Mouse (Mus musculus) forebrain, embryonic 15.5 days (tissue): ENCODE data around the gene Eif4a2. TPM values are rescaled to one million over a fixed set of nuclear protein-coding genes. Genes with fewer than 3 reads are reported as not detected.
A peak's percentile ranks its signal among the peaks of the same experiment; 100 is the strongest.
"Not testable (repeated sequence)": the region's sequence is repeated elsewhere in the genome, so short reads cannot be mapped to it uniquely, and the experiment has no call there.

Experiments used
- ATAC-seq: fragments of 200-750 bp; cut with Nextera tagmentation; replicated peaks from 2 replicates; pipeline ENCODE4 v1.8.0; 2017; ENCODE audit warnings: mild to moderate bottlenecking, moderate TSS enrichment, moderate library complexity
- H3K27ac ChIP-seq: fragments of 300-500 bp; sonication (generic); replicated peaks from 2 replicates; pipeline ENCODE4 v1.5.1; 2015; ENCODE audit warnings: mild to moderate bottlenecking, inconsistent platforms
- H3K27me3 ChIP-seq: fragments of 300-500 bp; sonication (generic); 2 replicates; pipeline ENCODE4 v1.6.1; 2015; ENCODE audit warnings: inconsistent platforms
- H3K36me3 ChIP-seq: fragments of 300-500 bp; sonication (generic); 2 replicates; pipeline ENCODE4 v1.6.1; 2015; ENCODE audit warnings: mild to moderate bottlenecking, inconsistent platforms
- H3K4me1 ChIP-seq: fragments of 300-500 bp; sonication (generic); 2 replicates; pipeline ENCODE4 v1.6.1; 2015; ENCODE audit warnings: inconsistent platforms
- H3K4me2 ChIP-seq: fragments of 300-500 bp; sonication (generic); replicated peaks from 2 replicates; pipeline ENCODE4 v1.6.1; 2015; ENCODE audit warnings: mild to moderate bottlenecking, inconsistent platforms
- H3K4me3 ChIP-seq: fragments of 300-500 bp; sonication (generic); 2 replicates; pipeline ENCODE4 v1.5.1; 2015; ENCODE audit warnings: mild to moderate bottlenecking, inconsistent platforms
- H3K9ac ChIP-seq: fragments of 300-500 bp; sonication (generic); replicated peaks from 2 replicates; pipeline ENCODE4 v1.6.1; 2015; ENCODE audit warnings: mild to moderate bottlenecking, inconsistent platforms
- H3K9me3 ChIP-seq: fragments of 300-500 bp; sonication (generic); 2 replicates; pipeline ENCODE4 v1.6.1; 2016; ENCODE audit warnings: inconsistent platforms
- WGBS: fragments of 180-500 bp; shearing (Covaris S2); methylation state at CpG from one replicate; pipeline ENCODE4 v1.1.7; 2015; ENCODE audit warnings: mixed read lengths; 5-methylcytosine and 5-hydroxymethylcytosine counted together
- polyA plus RNA-seq: library from polyadenylated mRNA; unstranded; fragments of >200 nt; fragmentation: Nextera tagmentation; extraction: Ambion mirVana; gene quantifications from 2 replicates; pipeline ENCODE4 v1.2.1, GENCODE M21; 2015

Gene Eif4a2
- polyA plus RNA-seq, 1 experiment from 2014 or later: 359 TPM

GRCm38 (mm10) chr16:23096886-23097285, 10.4 kb upstream of the Eif4a2 start:
- not testable (repeated sequence) for H3K4me2 ChIP-seq, H3K36me3 ChIP-seq, H3K4me3 ChIP-seq, H3K9me3 ChIP-seq, H3K27me3 ChIP-seq, H3K9ac ChIP-seq
- ATAC-seq: peak; percentile 51
- peak overlapping the region; percentile 54 for H3K27ac ChIP-seq
- 94% methylated on average over 1 of the region's 1 CpGs for WGBS
- peaks cover 11% of the 10 kb centered on the region for H3K4me1 ChIP-seq

DNA sequence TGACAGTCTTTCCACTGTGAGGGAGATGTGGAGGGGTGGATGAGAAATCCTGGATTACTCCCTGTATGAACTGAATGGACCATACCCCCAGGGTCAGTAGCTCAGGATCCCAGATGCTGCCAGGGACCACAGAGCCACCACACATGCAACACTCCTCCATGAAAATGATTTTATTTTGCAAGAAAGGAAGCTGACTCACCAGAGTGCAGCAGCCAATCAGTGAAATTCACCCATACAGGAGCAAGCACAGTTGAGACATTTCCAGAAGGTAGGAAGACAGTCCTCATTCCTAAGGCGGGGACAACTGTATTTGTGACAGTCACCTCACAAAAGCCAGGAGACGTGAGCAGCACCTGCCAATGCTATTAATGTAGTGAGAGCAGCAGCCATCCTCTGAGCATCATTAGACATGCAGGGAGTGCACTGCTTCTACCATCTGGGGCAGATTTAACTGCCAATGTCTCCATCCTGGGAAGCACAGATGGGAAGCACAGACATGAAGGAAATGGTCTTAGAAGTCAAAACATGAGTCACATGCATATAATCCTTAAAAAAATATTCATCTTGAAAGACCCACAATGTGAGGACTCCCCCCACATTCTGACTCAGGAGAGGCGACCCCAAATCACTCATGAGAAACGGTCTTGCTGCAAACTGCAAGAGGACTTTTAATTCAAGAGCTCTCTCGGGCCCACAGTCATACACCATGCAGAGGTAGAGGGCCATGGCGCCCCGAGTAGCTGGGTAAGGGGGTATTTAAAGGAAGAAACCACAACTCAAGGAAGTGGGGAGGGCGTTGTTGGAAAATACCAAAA, 9.7 kb upstream of the Eif4a2 start:
- not testable (repeated sequence) for H3K9ac ChIP-seq, H3K9me3 ChIP-seq, H3K27me3 ChIP-seq, H3K36me3 ChIP-seq, H3K4me2 ChIP-seq, H3K4me3 ChIP-seq
- H3K27ac ChIP-seq: peak overlapping the region; percentile 54
- H3K4me1 ChIP-seq: peaks cover 11% of the 10 kb centered on the region
- ATAC-seq: peak; percentile 79
- WGBS: 79% methylated on average over 8 of the region's 8 CpGs

- 97% methylated on average over 1 of the region's 1 CpGs for WGBS
- H3K27ac ChIP-seq, H3K4me3 ChIP-seq, H3K36me3 ChIP-seq, H3K9me3 ChIP-seq, ATAC-seq, H3K9ac ChIP-seq, H3K4me2 ChIP-seq, H3K27me3 ChIP-seq: not testable (repeated sequence)
- peaks cover 13% of the 10 kb centered on the region for H3K4me1 ChIP-seq
These were observed 9.2 kb upstream of the Eif4a2 start for GRCm38 (mm10) chr16:23098105-23098452.

- WGBS: 6% methylated on average over 12 of the region's 12 CpGs
- H3K36me3 ChIP-seq: no peaks in the 10 kb centered on the region
- H3K4me1 ChIP-seq: peaks cover 13% of the 10 kb centered on the region
- peak overlapping the region; percentile 43 for H3K4me2 ChIP-seq
- H3K9ac ChIP-seq: peak overlapping the region; percentile 44
- H3K27ac ChIP-seq: no peak overlapping the region
- peak overlapping the region; percentile 26 for H3K4me3 ChIP-seq
- H3K27me3 ChIP-seq: 0 out of 2 replicates have a peak, but pooled peaks cover 3% of the 10 kb centered on the region
- H3K9me3 ChIP-seq: no peaks in the 10 kb centered on the region
- ATAC-seq: no peak
These were observed 7.6 kb upstream of the Eif4a2 start for GRCm38 (mm10) chr16:23099632-23100031.

GRCm38 (mm10) chr16:23100099-23100575, 7.1 kb upstream of the Eif4a2 start:
- Histone ChIP-seq H3K27ac (no peak overlapping the region), H3K9me3 (no peaks in the 10 kb centered on the region), H3K36me3 (no peaks in the 10 kb centered on the region), H3K27me3 (0 out of 2 replicates have a peak, but pooled peaks cover 3% of the 10 kb centered on the region), H3K4me2 (peak overlapping the region; percentile 43), H3K4me3 (peak overlapping the region; percentile 26), H3K4me1 (peaks cover 13% of the 10 kb centered on the region), H3K9ac (peak overlapping the region; percentile 44)
- 0% methylated on average over 9 of the region's 9 CpGs for WGBS
- ATAC-seq: peak; percentile 39; the same call in 1 of the 2 replicates

DNA sequence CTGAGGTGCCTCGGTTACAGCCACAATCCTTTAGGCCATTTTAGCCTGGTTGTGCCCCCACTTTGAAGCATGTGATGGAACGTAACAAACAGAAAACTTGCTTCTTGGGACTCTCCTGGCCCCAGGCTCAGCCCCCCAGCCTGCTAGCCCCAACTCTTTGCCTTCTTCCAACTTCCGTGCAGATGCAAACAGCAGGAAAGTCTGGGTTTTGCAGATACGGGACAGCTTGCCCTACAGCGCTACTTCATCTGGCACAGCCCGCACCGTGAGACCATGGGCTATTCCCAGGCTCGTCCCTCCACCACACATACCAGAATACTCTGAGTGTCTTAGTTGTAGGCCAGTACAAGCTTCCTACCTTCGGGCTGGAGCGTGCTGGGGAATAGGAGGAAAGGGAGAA, 6.6 kb upstream of the Eif4a2 start:
- H3K4me2 ChIP-seq: no peak overlapping the region
- H3K27me3 ChIP-seq: 0 out of 2 replicates have a peak, but pooled peaks cover 3% of the 10 kb centered on the region
- H3K4me3 ChIP-seq: no peak overlapping the region
- no peak; the same call in 1 of the 2 replicates for ATAC-seq
- H3K36me3 ChIP-seq: no peaks in the 10 kb centered on the region
- 20% methylated on average over 10 of the region's 10 CpGs for WGBS
- H3K9ac ChIP-seq: no peak overlapping the region
- H3K27ac ChIP-seq: no peak overlapping the region
- no peaks in the 10 kb centered on the region for H3K9me3 ChIP-seq
- peaks cover 13% of the 10 kb centered on the region for H3K4me1 ChIP-seq

- H3K9me3 ChIP-seq: no peaks in the 10 kb centered on the region
- WGBS: 16% methylated on average over 15 of the region's 15 CpGs
- ATAC-seq: no peak
- H3K9ac ChIP-seq: no peak overlapping the region; the same call in 1 of the 2 replicates
- H3K4me3 ChIP-seq: no peak overlapping the region
- H3K27me3 ChIP-seq: 0 out of 2 replicates have a peak, but pooled peaks cover 3% of the 10 kb centered on the region
- H3K4me2 ChIP-seq: peak overlapping the region; percentile 25
- H3K27ac ChIP-seq: no peak overlapping the region
- H3K4me1 ChIP-seq: peaks cover 10% of the 10 kb centered on the region
- H3K36me3 ChIP-seq: no peaks in the 10 kb centered on the region
These were observed 4.8 kb upstream of the Eif4a2 start for GRCm38 (mm10) chr16:23102340-23103037.

GRCm38 (mm10) chr16:23103038-23103745, 4.1 kb upstream of the Eif4a2 start:
- WGBS: 45% methylated on average over 17 of the region's 17 CpGs

GRCm38 (mm10) chr16:23103841-23104240, 3.4 kb upstream of the Eif4a2 start:
- no peak overlapping the region for H3K4me2 ChIP-seq
- 54% methylated on average over 2 of the region's 2 CpGs for WGBS
- no peak overlapping the region for H3K27ac ChIP-seq
- H3K9me3 ChIP-seq: no peaks in the 10 kb centered on the region
- 0 out of 2 replicates have a peak, but pooled peaks cover 3% of the 10 kb centered on the region for H3K27me3 ChIP-seq
- peaks cover 12% of the 10 kb centered on the region for H3K4me1 ChIP-seq
- no peak overlapping the region for H3K9ac ChIP-seq
- peaks cover 2% of the 10 kb centered on the region; the same call in 1 of the 2 replicates for H3K36me3 ChIP-seq
- no peak for ATAC-seq
- no peak overlapping the region for H3K4me3 ChIP-seq

More at GRCm38 (mm10) chr16:23103038-23103745, 4.1 kb upstream of the Eif4a2 start:
- ATAC-seq: no peak
- Histone ChIP-seq H3K36me3 (no peaks in the 10 kb centered on the region), H3K9me3 (no peaks in the 10 kb centered on the region), H3K4me3 (no peak overlapping the region), H3K9ac (no peak overlapping the region; the same call in 1 of the 2 replicates), H3K27ac (no peak overlapping the region), H3K4me1 (peaks cover 10% of the 10 kb centered on the region), H3K4me2 (peak overlapping the region; percentile 25), H3K27me3 (0 out of 2 replicates have a peak, but pooled peaks cover 3% of the 10 kb centered on the region)

DNA sequence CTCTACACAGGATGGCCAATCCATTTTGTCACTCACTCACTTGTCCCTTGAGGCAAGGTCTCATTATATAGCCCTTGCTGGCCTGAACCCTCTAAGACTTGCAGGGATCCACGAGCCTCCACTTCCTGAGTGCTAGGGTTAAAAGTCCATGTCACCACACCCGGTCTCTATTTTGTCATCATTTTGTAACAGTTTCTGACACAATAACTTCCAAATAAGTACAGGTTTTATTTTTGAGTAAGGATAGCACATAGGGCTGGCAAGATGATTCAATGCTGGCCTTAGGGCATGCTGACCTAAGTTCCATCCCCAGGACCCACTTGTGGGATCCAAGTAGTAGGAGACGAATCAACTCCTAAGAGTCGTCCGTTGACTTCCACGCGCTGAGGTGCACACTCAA, 1.1 kb upstream of the Eif4a2 start:
- peaks cover 23% of the 10 kb centered on the region for H3K36me3 ChIP-seq
- WGBS: 83% methylated on average over 7 of the region's 7 CpGs

GRCm38 (mm10) chr16:23107946-23108759, 909 bp downstream of the Eif4a2 start:
- Histone ChIP-seq H3K4me2 (peak overlapping the region; percentile 91), H3K9me3 (no peaks in the 10 kb centered on the region), H3K36me3 (peaks cover 43% of the 10 kb centered on the region), H3K27me3 (no peaks in the 10 kb centered on the region), H3K9ac (peak overlapping the region; percentile 98), H3K4me1 (peaks cover 43% of the 10 kb centered on the region), H3K4me3 (peak overlapping the region; percentile 76), H3K27ac (peak overlapping the region; percentile 98)
- under 1% methylated on average over 51 of the region's 52 CpGs for WGBS
- peak; percentile 94 for ATAC-seq

More for the DNA sequence above, 1.1 kb upstream of the Eif4a2 start:
- Histone ChIP-seq H3K27ac (no peak overlapping the region), H3K27me3 (no peaks in the 10 kb centered on the region), H3K9ac (no peak overlapping the region), H3K4me2 (no peak overlapping the region), H3K9me3 (no peaks in the 10 kb centered on the region), H3K4me3 (no peak overlapping the region), H3K4me1 (peaks cover 27% of the 10 kb centered on the region)
- no peak for ATAC-seq
